Mouse (Mus musculus) ZHBTc4 (cell line): ENCODE data around the gene Zswim7.

Experiments used
- DNase-seq: peaks from one replicate; pipeline ENCODE4 v3.0.0-alpha.2; 2011; ENCODE audit warnings: low read depth, low spot score

The Zswim7 gene

DNA sequence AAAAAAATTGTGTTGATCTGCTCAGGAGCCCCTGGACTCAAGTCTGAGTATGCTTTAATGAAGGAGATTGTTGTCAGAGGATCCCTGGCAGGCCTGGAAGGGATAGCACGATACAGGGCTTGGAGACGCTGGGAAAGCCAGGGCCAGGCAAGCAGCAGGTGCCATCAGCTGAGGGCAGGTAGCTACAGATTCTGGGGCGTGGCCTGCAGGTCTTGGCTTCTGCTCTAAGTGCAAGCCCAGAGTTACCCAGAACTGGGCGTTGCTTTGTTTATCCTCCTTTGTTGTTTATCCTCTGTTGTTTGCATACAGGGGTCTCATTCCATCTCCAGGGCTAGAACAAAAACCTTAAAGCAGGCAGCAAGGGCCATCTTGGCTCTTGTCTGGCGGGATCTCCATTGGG is 27.8 kb downstream of the Zswim7 start:
- no peak for DNase-seq

DNA sequence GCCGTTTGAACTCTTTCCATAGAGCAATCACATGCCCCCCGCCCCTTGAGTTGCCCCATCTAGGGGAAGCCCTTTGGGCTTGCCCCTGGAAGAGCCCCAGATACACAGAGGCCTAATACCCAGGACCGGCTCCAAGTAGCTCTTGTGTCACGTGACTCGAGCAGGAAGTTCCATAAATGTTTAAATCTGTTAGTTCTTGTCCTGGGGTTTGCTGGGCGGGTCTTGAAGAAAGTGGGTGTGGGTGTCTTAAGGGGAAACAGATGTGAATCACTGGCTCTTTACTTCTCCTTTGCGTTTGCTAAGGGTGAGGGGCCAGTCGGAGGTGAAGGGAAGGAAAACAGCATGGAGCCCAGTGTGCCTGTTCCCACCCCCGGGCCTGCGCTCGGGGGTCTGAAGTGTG is 30.1 kb downstream of the Zswim7 start:
- DNase-seq: peak; percentile 29

DNA sequence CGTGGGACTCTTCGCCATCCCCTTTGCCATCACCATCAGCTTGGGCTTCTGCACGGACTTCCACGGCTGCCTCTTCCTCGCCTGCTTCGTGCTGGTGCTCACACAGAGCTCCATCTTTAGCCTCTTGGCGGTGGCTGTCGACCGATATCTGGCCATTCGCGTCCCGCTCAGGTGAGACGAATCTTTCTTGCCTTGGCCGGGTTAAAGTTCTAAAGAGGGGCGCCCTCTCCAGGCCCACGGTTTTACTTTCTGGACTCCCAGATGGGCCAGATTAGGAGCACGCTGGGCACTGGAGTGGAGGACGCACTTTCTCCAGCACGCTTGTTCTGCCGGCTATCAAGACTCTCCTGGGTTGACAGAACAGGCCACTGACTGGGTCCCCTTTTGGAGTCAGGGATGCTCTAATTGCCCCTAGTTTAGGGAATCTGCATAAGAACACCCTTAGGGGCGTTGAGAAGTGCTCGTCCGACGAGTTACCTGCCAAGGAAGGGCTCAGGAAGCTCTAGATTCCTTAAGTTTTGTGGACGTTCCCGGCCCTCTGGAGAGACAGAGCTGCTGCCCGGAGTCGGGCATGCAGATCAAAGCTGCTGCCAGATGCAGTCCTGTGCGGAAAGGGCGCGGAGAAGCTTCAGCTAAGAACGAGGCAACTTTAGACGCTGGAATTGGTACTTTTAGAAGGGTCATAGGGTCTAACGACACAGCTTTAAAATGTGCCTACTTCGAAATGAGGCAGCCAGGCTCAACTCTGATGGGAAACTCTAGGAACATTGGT is 31.7 kb downstream of the Zswim7 start:
- peak; percentile 62 for DNase-seq

DNA sequence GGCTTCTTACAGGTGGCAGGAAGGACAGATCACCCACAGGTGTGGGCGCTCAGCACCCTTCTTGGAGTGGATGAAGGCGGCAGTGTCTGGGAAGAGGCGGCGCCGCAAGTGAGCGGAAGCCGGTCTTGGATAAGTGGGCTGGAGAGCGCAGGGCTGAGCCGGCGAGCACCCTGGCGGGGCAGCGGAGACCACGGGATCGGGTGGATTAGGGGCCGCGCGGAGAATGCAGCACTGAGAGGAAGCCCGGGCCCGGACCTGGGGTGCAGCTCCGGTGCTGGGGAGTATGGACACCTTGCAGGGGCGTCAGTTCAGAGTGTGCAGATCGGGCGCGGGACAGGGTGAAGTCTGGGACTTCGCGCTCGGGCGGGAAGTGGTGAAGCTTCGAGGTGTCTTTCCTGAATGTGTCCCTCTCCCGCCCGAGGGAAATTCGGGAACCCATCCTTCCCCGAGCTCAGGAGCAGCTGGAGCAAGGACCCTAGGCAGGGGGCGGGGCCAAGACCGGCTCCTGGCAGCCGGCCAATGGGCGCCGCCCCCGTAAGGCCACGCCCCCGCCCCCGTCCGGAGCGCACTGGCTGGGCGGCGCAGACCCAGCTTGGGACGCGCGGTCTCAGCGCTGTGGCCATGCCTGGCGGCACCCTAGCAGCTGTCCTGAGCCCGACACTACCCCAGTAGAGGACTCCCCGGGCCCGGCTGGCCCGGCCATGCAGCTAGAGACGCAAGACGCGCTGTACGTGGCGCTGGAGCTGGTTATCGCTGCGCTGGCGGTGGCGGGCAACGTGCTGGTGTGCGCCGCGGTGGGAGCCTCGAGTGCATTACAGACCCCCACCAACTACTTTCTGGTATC is 32.6 kb downstream of the Zswim7 start, which contains the start of gene Adora2b:
Adora2b (plus strand) TSS at position 584 of the 844 bp plus-strand sequence.
- DNase-seq: peak; percentile 95

DNA sequence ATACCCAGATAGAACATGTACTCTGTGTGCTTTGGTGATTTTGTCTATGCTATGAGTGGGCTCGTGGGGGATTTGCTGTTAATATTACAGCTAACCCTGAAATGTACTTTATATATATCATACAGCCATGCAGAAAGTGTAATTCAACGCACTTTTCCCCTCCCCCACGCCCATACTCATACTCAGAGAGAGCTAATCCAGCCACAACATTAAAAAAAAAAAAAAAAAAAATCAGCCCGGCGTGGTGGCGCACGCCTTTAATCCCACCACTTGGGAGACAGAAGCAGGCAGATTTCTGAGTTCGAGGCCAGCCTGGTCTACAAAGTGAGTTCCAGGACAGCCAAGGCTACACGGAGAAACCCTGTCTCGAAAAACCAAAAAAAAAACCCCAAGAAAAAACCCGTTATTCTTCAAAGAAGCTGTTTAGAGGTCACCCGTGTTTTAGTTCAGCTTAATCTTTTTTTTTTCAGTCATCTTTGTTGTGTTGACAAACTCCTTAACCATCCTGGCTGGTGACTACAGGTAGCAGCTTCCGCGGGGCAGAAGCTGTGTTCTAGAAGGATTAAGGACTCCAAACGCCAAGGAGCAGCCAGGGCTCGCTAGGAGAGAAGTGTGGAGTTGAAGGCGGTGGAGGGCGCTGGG is 33.3 kb downstream of the Zswim7 start:
- no peak for DNase-seq

DNA sequence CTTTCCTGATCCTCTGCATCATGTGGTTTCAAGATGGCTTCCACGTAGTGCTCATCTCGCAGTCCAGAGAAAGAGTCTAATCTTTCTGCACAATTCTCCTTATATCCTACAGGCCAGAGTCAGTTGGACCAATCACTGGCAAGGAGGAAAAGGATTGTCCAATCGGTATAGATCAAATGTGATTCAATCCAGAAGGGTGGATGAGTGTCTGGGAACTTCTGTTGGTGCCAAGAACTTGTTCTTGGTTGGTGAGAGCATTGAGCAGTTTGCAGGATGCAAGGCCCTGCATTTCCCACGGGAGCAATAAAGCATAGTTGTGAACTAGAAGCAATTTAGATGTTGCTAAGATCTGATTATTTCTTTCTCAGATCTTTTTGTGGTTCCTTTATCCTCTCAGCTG is 36.7 kb downstream of the Zswim7 start:
- DNase-seq: no peak

DNA sequence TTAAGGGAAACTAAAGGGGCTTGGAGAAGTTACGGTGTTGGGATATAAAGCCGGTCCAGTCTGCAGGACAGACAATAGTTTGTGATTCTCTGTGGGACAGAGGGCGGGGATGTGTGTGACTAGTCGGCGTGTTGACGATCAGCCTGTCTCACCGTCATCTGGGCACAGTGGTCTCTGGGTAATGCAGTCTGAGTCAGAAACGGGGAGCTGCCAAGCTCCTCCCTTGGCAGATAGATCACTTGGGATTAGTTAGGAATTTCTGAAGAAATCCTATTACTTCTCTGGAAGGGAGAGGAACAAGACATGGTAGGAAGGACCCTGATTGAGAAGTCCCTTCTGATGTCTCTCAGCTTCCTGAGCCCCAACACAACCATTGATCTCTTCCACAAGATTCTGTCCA is 37.3 kb downstream of the Zswim7 start:
- DNase-seq: no peak

DNA sequence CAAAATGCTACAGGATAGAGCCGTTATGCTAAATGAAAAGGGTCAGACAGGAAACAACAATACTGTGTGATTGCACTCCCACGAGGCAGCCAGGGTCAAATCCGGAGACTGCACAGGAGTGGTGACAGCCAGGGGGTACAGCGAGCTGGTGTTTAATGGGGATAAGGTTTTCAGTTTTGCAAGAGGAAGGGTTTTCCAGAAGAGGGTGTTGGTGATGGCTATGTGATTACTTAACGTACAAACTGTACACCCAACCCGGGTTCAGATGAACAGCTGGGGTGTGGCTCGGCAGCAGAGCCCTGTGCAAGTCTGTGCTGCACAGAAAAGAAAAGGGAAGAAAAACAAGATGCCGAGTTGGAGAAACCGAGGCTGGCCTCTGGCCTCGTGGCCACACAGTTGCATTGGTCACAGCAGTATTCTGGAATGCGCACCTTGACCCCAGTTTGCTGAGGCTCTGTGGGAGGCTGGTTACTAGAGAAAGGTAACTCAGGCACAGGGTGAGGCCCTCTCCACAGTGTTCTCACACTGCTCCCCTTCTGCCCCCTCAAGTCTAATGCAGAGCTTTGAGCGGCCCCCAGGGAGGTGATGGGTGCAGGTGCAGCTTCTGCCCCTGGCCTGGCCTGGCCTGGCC is 40.4 kb downstream of the Zswim7 start:
- no peak for DNase-seq

DNA sequence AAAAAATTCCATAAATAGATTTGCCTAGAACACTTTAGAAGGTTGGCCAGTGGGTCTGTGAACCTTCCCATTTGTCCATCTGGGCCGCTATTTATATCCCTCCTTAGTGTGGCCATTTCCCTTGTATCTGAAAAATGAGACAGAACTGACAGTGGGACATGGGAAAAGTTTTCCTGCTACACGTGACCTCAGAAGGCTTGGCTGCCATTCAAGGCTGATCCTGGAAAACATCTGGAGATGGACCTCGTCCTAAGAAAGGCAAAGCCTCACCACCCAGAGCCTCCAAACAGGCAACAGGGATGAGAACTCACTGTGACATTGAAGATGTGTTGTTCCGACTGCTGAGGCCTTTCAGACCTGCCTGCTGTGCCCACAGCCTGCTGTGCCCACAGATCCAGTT is 56.4 kb downstream of the Zswim7 start:
- DNase-seq: no peak

DNA sequence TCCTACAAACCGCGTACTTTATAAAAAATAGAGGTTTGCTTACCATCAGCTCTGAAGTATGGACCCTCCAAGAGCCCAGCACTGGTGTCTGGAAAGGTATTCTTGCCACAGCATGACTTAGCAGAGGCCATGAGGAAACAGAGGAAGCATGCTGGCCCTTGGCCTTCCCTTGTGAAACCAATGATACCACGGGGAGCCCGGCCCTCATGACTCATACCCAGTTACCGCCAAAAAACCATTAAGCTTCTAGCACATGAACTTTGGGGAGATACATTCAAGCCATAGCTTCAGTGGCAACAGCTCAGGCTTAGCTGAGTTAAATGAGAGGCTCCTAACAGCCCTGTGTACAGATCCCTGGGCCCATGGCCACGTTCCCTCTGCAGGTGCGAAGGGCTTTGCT is 57.2 kb downstream of the Zswim7 start:
- DNase-seq: no peak

DNA sequence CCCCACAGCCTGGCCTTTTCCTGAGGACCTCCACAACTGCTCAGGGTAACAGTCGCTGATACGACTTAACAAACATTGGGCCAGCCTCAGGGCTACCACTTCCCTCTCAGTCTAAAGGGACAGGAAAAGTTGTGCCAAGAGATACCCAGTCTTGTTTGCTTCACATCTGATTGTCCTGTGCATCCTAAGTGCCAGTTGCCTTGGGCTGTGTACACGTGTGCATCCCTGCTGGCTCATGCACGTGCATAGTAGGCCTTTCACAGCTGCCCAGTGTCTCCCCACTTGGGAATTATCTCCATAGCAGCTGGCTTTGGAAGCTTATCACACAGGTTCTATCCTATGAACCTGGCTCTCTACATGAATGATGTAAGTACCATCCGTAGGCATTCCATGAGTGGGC is 57.8 kb downstream of the Zswim7 start:
- no peak for DNase-seq

DNA sequence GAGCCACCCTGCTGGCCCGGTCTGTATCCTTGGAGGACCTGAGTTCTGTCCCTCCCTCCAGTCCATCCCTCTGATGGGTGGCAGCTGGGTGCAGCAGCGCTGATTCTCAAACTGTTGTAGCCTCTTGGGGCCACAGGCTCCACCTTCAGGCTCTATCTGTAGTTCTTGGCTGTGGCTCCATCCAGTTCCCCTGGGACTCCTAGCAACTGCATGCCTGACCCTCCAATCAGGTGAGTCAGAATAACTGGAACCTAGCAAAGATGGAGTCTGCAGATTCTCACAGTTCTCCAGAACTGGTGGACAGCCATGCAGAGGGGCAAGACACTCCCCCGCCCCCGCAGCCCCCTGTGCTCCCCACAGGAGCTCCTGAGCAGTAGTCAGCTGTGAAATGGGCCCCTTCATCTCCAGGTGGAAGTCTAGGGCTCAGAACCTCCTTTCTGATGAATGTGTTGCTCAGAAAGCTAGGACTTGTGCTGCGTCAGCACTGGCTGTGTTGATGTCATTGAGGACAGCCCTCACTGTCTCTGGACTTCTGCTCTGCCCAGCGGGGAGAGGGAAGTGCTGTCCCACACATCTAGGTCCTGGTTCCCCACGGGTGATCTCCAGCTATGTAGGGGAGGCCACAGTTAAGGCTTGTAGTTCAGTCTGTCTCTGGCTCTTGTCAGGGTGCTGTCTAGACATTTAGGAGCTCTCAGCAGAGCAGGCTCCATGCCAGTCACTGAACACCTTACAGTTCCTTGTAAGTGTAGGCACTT is 60.2 kb downstream of the Zswim7 start:
- no peak for DNase-seq

DNA sequence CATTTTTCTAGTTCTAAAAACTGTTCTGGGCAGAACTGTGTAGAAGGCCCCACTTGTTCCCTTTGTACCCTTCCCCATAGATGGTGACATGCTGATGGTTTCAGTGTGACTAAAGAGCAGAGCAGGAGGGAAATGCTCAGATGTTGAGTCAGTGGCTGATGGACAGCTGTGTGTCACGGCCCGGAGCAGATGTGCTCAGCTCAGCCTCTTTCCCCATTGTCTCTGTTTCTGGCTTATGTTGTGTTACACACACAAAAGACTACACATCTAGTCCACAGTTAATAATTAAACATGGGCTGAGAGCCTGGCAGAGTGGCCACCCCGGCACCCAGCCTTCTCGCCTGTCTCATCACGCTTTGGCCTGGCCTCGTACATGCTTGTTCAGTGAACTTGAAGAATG is 63.4 kb downstream of the Zswim7 start:
- no peak for DNase-seq
